Comparison of ENCODE assay signal across 27 mouse cellular contexts in the genomic region with DNA sequence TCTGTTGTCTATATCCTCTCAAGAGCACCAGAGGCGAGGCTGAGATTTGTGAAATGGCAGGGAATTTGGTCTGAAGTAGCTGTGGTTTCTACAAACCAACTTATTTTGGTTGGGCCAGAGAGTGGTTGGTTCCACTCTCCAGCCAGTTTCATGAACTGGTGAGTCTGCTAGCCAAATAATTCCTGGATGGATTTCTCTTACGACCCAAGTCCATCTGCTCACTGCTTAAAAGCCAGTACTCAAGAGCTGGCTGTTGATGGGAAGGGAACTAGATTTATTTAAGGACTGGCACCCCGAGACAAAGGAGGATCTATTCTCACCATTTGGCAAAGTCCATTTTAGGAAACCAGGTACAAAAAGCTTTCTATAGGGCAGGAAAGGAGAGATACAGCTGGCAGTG. TPM values are rescaled to one million over a fixed set of nuclear protein-coding genes. Genes with fewer than 3 reads are reported as not detected.
DNase-seq lines count a peak whose midpoint lies in the region; ATAC-seq and TF ChIP-seq lines count a peak whose summit lies in the region.
"Had no signal": no experiment of that assay in that cellular context is flagged by ENCODE, and none has a peak within 500 bp of the region (broad histone marks: within the 10 kb centered on the region; RNA-seq: fewer than 3 reads in every experiment).

No protein-coding gene starts in this region.

- no peak overlapping the region for H3K4me3 ChIP-seq in cerebellum, adult 2 months (replicated peaks; ENCODE audit: insufficient read depth, low read depth, low read length)
- H3K4me3 ChIP-seq in heart, embryonic 12.5 days = no peak overlapping the region
- no peak overlapping the region for H3K4me3 ChIP-seq in embryonic facial prominence, embryonic 10.5 days
- H3K4me3 ChIP-seq: embryonic facial prominence, embryonic 15.5 days; forebrain, embryonic 15.5 days; heart, embryonic 10.5 days; heart, embryonic 15.5 days; hindbrain, embryonic 13.5 days had no signal

- no peak overlapping the region for H3K9ac ChIP-seq in heart, embryonic 12.5 days
- H3K9ac ChIP-seq: embryonic facial prominence, embryonic 15.5 days; forebrain, embryonic 15.5 days; heart, embryonic 15.5 days; hindbrain, embryonic 13.5 days had no signal

- DNase-seq in cerebellum, adult 11 months = peak; percentile 41
- DNase-seq in cerebellum, adult 2 months = peak; percentile 41 to 81
- DNase-seq in cerebellum, postnatal 10 days = peak; percentile 67 to 76
- no peak for DNase-seq in left cerebral cortex, postnatal 25 days (ENCODE audit: low spot score in 2 of 2)
- no peak for DNase-seq in embryonic facial prominence, embryonic 10.5 days (ENCODE audit: low spot score)
- DNase-seq: adrenal gland, postnatal 14 days; gastrocnemius, postnatal 10 days; heart, adult 18-20 months; heart, postnatal 14 days; kidney, adult 11 months had no signal

- TF ChIP-seq POLR2A in cerebellum, adult 2 months (IDR thresholded peaks at IDR 0.05; ENCODE audit: borderline replicate concordance, insufficient read depth, low read length) = no peak

- 34% methylated on average over 3 of the region's 3 CpGs for WGBS in cerebellum, adult 2 months
- WGBS in heart, embryonic 12.5 days = 70% methylated on average over 3 of the region's 3 CpGs
- 80% methylated on average over 3 of the region's 3 CpGs for WGBS in embryonic facial prominence, embryonic 10.5 days

- no peak for TF ChIP-seq CTCF in cerebellum, adult 2 months (IDR thresholded peaks at IDR 0.05; ENCODE audit: borderline replicate concordance, insufficient read depth, low read depth, low read length)

- no peak for ATAC-seq in heart, embryonic 12.5 days (ENCODE audit: insufficient number of reproducible peaks, low FRiP score)
- ATAC-seq: activated CD4-positive, CD25-positive, alpha-beta regulatory T cell, adult 4 months; forebrain, embryonic 15.5 days; hindbrain, postnatal 0 days; Patski had no signal

- H3K36me3 ChIP-seq in heart, embryonic 12.5 days = no peaks in the 10 kb centered on the region
- H3K36me3 ChIP-seq in embryonic facial prominence, embryonic 10.5 days (replicated peaks) = no peaks in the 10 kb centered on the region
- H3K36me3 ChIP-seq: embryonic facial prominence, embryonic 15.5 days; forebrain, embryonic 15.5 days; heart, embryonic 10.5 days; heart, embryonic 15.5 days; hindbrain, embryonic 13.5 days had no signal

- H3K4me2 ChIP-seq in heart, embryonic 12.5 days = no peak overlapping the region
- H3K4me2 ChIP-seq: embryonic facial prominence, embryonic 15.5 days; forebrain, embryonic 15.5 days; heart, embryonic 15.5 days; hindbrain, embryonic 13.5 days had no signal

- no peak overlapping the region; the same call in 1 of the 2 replicates for H3K27ac ChIP-seq in cerebellum, adult 2 months (ENCODE audit: insufficient read depth, low read length)
- H3K27ac ChIP-seq in heart, embryonic 12.5 days (ENCODE audit: poor library complexity, severe bottlenecking) = no peak overlapping the region
- H3K27ac ChIP-seq in embryonic facial prominence, embryonic 10.5 days (replicated peaks) = no peak overlapping the region
- H3K27ac ChIP-seq: embryonic facial prominence, embryonic 15.5 days; forebrain, embryonic 15.5 days; heart, embryonic 10.5 days; heart, embryonic 15.5 days; hindbrain, embryonic 13.5 days; hindbrain, postnatal 0 days had no signal

- H3K27me3 ChIP-seq in cerebellum, adult 2 months (ENCODE audit: control insufficient read depth, insufficient read depth, low read length) = no peaks in the 10 kb centered on the region
- H3K27me3 ChIP-seq in heart, embryonic 12.5 days (replicated peaks) = no peaks in the 10 kb centered on the region
- no peaks in the 10 kb centered on the region for H3K27me3 ChIP-seq in embryonic facial prominence, embryonic 10.5 days (replicated peaks; ENCODE audit: low read depth, poor library complexity, severe bottlenecking)
- H3K27me3 ChIP-seq: embryonic facial prominence, embryonic 15.5 days; forebrain, embryonic 15.5 days; heart, embryonic 15.5 days; hindbrain, embryonic 13.5 days; Patski had no signal

- no peaks in the 10 kb centered on the region for H3K9me3 ChIP-seq in heart, embryonic 12.5 days (replicated peaks)
- H3K9me3 ChIP-seq in embryonic facial prominence, embryonic 10.5 days = no peaks in the 10 kb centered on the region
- H3K9me3 ChIP-seq: embryonic facial prominence, embryonic 15.5 days; forebrain, embryonic 15.5 days; heart, embryonic 10.5 days; heart, embryonic 15.5 days; hindbrain, embryonic 13.5 days had no signal

- intact Hi-C loops in left cerebral cortex, postnatal 25 days (cut with DNase I) = no loop called here

- H3K4me1 ChIP-seq in cerebellum, adult 2 months (ENCODE audit: control insufficient read depth, insufficient read depth, low read length) = no peaks in the 10 kb centered on the region; the same call in 1 of the 2 replicates
- peaks cover 6% of the 10 kb centered on the region; the same call in 1 of the 2 replicates for H3K4me1 ChIP-seq in heart, embryonic 12.5 days (replicated peaks)
- peaks cover 10% of the 10 kb centered on the region for H3K4me1 ChIP-seq in embryonic facial prominence, embryonic 10.5 days

RNA-seq across cellular contexts. Expression of a gene that starts 57.1 kb away (rescaled TPM):
- not detected in 2 replicates for polyA plus RNA-seq in cerebellum, adult 2 months (2012; rRNA removed)
- total RNA-seq in left cerebral cortex, postnatal 25 days (2021) = not detected
- polyA plus RNA-seq in heart, embryonic 12.5 days (2016; fragmentation: Nextera tagmentation; extraction: Ambion mirVana) = not detected in 2 replicates
- not detected in 2 replicates for polyA plus RNA-seq in embryonic facial prominence, embryonic 10.5 days (2016; fragmentation: Nextera tagmentation; extraction: Ambion mirVana)
- total RNA-seq: adrenal gland, adult 18-20 months; adrenal gland, postnatal 14 days; CH12.LX; gastrocnemius, postnatal 10 days; gastrocnemius, postnatal 4 days; heart, adult 18-20 months; heart, postnatal 14 days; hematopoietic stem cell, adult 5-6 weeks; hindbrain, postnatal 0 days had no signal
- polyA plus RNA-seq: activated CD4-positive, CD25-positive, alpha-beta regulatory T cell, adult 4 months; embryonic facial prominence, embryonic 11.5 days; embryonic facial prominence, embryonic 15.5 days; forebrain, embryonic 11.5 days; forebrain, embryonic 15.5 days; frontal cortex, adult 2 months; heart, embryonic 10.5 days; heart, embryonic 15.5 days; hindbrain, embryonic 13.5 days; hindbrain, postnatal 0 days; intestine, embryonic 14.5 days; Patski had no signal

Comparison
In these comparisons a context has a peak if more than half of its experiments do, and no peak if none do; other contexts are left out.
1. DNase-seq: peak in cerebellum, adult 11 months (single experiment), cerebellum, adult 2 months (2 of 2) and cerebellum, postnatal 10 days (2 of 2); none in left cerebral cortex, postnatal 25 days (0 of 2) and embryonic facial prominence, embryonic 10.5 days (single experiment).